Mouse (Mus musculus): ENCODE data around the gene Limd2.

- TF ChIP-seq CTCF (conservative IDR thresholded peaks at IDR 0.05; ENCODE audit: insufficient read depth, insufficient read length, low read depth, low read length) (no peak), POLR2A (IDR thresholded peaks at IDR 0.05; ENCODE audit: low read depth, low read length) (no peak)
These were observed 33.5 kb upstream of the Limd2 start for GRCm38 (mm10) chr11:106194155-106194541.

All from kidney, adult 2 months (tissue).